Mouse (Mus musculus): ENCODE data around the gene Syt3.
A peak's percentile ranks its signal among the peaks of the same experiment; 100 is the strongest.

The Syt3 gene

DNA sequence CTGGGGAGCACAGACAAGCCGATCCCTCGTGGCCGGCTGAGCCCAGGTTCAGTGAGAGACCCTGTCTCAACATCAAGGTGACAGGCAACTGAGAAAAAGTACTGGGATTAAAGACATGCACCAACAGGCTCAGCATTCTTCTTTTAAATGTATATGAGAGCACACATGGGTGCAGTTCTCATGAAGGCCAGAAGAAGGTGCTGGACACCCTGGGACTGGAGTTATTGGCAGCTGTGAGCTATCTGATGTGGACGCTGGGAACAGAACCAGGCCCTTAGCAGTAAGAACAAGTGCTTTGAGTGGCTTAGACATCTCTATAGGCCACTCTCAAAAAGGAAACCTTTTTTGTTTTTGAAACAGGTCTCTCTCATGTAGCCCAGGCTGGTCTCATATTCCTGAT lies 27.2 kb downstream of the Syt3 start:
- no peak for DNase-seq (ENCODE audit: low spot score)

DNA sequence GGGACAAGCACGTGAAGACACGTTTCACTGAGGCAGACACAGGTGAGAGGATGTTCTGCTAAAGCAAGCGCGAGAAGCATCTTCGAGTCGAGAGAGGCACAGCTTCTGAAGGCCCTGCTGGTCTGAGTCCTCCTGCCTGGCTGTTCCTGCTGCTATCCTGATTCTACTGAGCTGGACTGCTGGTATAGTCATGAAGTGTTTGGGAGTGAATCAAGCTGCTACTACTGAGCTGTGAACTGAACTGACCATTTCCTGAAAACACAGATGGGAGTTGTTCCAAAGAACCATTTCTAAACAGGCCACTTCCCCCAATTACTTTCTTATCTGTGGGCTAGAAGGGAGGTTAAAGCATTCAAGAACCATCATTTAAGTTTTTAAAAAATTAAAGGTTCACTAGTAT lies 29.4 kb downstream of the Syt3 start:
- DNase-seq (ENCODE audit: low spot score): no peak

- DNase-seq (ENCODE audit: low spot score): no peak
These were observed 43.8 kb downstream of the Syt3 start for GRCm38 (mm10) chr7:44427666-44428065.

GRCm38 (mm10) chr7:44428171-44428950 lies 44.5 kb downstream of the Syt3 start:
- DNase-seq (ENCODE audit: low spot score): peak; percentile 32

- peak; percentile 61 for DNase-seq (ENCODE audit: low spot score)
These were observed 45.1 kb downstream of the Syt3 start, which contains the start of gene Lrrc4b for GRCm38 (mm10) chr7:44428968-44429521. Gene Lrrc4b (plus strand): TSS chr7:44429018.

- no peak for DNase-seq (ENCODE audit: low spot score)
These were observed 45.9 kb downstream of the Syt3 start for GRCm38 (mm10) chr7:44429534-44430488.

GRCm38 (mm10) chr7:44432550-44432949 lies 48.6 kb downstream of the Syt3 start:
- DNase-seq (ENCODE audit: low spot score): no peak

DNA sequence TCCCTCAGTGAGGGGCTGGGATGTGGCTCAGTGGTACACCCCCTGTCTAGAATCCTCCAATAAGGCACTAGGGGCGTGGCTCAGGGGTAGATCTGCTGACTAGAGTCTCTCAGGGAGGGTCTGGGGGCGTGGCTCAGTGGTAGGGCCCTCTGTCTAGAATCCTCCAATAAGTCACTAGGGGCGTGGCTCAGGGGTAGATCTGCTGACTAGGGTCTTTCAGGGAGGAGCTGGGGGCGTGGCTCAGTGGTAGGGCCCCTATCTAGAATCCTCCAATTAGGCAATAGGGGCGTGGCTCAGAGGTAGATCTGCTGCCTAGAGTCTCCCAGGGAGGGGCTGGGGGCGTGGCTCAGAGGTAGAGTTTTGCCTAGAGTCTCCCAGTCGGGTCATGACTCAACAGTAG lies 49.5 kb downstream of the Syt3 start:
- DNase-seq (ENCODE audit: low spot score): peak; percentile 62

DNA sequence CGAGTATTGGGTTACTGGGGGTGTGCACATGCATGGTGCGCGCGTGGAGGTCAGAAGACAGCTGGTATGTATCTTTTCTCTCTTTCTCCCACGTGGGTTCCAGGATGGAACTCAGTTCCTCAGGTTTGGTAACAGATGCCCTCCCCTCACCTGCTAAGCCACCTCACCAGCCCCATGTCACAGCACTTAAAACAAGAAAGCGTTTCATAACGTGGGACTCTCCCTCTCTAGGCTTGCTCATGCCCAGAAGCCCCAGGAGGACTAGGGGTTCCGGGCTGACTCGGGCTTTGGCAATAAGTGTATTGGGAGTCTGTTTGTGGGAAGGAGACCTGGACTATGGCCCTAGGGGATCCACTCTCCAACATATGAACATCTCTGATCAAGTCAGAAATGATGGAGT lies 50.2 kb downstream of the Syt3 start:
- DNase-seq (ENCODE audit: low spot score): no peak

DNA sequence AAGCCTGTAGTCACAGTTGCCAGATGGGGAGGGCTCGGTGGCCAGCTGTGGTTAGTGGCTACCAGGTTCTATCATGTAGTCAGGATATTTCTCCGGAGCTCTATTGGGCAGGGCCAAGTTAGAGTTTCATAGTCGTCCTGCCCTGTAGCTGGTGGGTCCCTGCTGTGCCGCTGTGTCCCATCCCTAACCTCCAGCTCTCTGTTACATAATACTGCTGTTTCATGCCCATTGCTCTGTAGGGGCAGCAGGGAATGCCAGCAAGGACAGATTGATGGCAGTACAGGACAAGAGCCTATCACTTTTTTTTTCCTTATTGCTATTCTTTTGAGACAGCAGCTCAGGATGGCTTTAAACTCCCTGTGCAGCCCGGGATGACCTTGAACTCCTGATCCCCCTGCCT lies 51.9 kb downstream of the Syt3 start:
- no peak for DNase-seq (ENCODE audit: low spot score)

DNA sequence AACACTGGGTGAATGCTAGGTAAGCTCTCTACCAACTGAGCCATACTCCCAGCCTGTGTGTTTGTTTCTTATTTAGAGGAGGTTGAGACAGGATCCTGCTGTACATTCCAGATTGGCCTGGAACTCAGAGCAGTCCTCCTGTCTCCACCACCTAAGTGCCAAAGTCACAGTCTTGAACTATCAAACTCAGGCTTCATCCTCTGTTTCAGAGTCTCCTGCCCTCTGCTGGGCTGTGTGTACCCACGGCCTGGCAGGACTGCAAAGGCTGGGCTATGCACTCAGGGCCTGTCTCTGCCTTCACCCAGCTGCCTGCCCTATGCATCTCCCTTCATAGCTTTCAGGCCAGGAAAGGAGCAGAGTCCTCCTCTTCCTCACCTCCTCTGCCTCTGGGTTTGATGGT lies 52.4 kb downstream of the Syt3 start:
- DNase-seq (ENCODE audit: low spot score): no peak

GRCm38 (mm10) chr7:44437188-44437587 lies 53.3 kb downstream of the Syt3 start:
- DNase-seq (ENCODE audit: low spot score): no peak

DNA sequence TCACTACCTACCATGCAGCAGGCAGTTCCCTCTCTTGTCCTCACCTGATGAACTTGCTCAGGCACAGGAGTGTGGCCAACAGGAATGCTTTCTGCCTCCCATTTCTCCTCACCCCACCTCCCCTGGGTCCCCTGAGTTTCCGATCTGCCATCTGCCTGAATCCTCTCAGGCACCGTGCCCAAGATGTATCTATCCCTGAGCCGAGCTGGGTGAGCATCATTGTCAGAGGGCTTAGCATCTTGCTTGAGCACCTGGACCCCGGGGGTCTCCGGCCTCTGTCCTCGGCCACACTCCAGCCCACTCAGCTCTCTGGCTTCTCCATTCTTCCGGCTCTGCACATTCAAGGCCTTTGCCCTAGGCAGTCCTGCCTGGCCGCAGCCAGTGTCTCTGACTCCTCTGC lies 54.0 kb downstream of the Syt3 start:
- no peak for DNase-seq (ENCODE audit: low spot score)

GRCm38 (mm10) chr7:44439696-44440095 lies 55.8 kb downstream of the Syt3 start:
- DNase-seq (ENCODE audit: low spot score): no peak

DNA sequence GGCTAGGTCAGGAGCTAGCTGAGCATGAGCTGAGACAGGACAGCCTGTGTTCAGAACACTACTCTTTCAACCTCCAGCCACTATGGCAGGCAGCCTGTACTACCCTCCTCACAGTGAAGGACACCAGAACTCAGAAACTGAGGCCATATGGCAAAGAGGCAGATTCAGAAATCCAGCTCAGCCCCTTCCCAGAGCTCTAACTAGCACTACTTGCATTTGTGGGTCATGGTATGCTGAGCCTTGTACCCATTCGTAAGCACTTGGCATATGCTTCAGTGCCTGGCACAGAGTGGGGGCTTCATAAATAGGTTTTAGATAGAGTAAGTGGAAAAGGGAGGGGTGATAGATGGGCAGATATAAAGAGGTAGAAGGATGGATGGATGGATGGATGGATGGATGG lies 56.6 kb downstream of the Syt3 start:
- DNase-seq (ENCODE audit: low spot score): no peak

DNA sequence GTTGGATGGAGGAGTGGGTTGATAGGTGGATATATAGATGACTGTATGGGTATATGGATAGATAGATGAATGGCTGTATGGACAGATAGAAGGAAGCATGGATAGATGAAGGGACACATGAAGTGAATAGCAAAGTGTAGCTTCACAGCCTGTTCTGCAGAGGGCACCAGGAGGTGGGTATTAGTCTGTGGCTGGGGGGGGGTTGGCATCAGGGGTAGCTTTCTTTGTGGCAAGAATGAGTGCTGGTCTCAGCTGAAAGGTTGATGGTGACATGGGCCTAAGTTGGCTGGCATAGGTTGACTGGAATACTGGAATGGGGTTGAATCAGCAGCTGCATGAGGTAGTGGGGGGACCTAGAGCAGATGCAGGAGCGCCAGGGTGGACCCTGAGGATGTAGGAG lies 57.3 kb downstream of the Syt3 start:
- DNase-seq (ENCODE audit: low spot score): no peak

- DNase-seq (ENCODE audit: low spot score): peak; percentile 63
These were observed 57.8 kb downstream of the Syt3 start for GRCm38 (mm10) chr7:44441648-44442109.

DNA sequence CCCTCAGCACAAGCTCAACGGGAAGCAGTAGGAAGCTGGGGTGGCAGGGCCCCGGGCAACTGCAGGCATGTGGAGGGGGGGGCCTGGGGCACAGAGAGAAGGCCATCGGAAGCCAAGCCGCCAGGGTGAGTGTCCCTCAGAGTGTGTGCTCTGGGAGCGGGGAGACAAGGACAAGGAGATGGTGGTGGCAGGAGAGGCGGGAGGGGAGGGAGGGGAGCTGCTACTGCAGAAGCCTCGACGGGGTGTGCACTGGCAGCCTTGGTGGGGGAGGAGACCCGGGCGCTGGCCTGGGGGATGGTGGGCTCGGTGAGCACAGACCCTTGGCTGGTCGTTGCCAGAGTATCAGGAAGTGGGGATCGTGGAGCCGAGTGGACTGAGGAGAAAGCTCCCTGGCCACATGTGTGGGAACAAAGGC lies 58.5 kb downstream of the Syt3 start:
- DNase-seq (ENCODE audit: low spot score): peak; percentile 41

GRCm38 (mm10) chr7:44443268-44444173 lies 59.6 kb downstream of the Syt3 start:
- DNase-seq (ENCODE audit: low spot score): peak; percentile 73

DNA sequence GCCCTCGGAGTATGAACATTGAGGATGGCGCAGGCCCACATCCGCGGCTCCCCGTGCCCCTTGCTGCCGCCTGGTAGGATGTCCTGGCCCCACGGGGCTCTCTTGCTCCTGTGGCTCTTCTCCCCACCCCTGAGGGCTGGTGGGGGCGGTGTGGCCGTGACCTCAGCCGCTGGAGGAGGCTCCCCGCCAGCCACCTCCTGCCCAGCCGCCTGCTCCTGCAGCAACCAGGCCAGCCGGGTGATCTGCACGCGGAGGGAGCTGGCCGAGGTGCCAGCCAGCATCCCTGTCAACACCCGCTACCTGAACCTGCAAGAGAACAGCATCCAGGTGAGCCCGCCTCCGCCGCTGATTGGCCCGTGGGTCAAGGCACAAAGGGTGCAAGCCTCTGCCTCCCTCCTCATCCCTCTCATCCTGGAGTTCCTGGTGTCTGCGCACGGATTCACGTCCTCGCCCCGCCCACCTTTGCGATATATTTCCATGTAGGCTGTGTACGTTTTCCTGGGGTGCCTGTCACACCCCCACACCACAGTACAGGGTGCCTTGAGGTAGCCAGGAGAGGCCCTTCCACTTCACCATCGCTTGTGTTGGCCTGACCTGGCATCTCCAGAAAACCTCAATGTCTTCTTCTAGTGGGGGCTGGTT lies 61.1 kb downstream of the Syt3 start:
- no peak for DNase-seq (ENCODE audit: low spot score)

- DNase-seq (ENCODE audit: low spot score): no peak
These were observed 61.6 kb downstream of the Syt3 start for GRCm38 (mm10) chr7:44445528-44445923.

Data from MN1 (cell line).